Mouse (Mus musculus) liver, adult (tissue): ENCODE data around the gene Tbx10.

Experiments
- GATA4 ChIP-seq: IDR thresholded peaks from 2 replicates; pipeline ENCODE4 v1.6.1; 2014; ENCODE audit warnings: mild to moderate bottlenecking, low read length; ENCODE audit not compliant: insufficient replicate concordance

Gene Tbx10

DNA sequence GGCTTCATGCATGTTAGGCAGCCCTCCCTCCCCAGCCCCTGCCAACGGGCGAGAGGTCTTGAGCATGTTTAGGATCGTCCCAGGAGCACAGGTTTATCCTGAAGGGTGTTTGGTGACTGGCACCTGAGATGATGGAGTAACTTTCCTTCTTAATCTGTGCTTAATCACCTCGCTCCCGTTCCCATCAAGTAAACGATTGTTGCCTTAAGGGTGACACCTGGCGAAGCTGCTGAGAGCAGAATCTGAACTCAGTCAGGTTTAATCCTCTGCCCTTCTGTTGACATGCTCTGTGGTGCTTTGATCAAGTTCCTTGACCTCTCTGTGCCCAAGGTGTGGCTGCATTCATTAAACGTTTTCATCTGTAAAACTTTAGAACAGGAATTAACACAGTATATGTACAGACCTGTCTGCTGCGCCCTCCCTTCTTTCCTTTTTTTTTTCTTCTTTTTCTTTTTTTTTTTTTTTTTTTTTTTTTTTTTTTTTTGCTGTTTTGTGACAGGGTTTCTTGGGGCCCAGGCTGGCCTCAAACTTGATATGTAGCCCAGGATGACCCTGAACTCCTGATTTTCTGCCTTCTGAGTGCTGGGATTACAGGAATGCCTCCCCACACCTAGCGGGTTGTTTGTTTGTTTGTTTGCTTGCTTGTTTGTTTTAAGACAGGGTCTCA lies 25.5 kb downstream of the Tbx10 start:
- no peak for TF ChIP-seq GATA4

GRCm38 (mm10) chr19:4018743-4019583 lies 26.4 kb downstream of the Tbx10 start:
- TF ChIP-seq GATA4 = no peak

DNA sequence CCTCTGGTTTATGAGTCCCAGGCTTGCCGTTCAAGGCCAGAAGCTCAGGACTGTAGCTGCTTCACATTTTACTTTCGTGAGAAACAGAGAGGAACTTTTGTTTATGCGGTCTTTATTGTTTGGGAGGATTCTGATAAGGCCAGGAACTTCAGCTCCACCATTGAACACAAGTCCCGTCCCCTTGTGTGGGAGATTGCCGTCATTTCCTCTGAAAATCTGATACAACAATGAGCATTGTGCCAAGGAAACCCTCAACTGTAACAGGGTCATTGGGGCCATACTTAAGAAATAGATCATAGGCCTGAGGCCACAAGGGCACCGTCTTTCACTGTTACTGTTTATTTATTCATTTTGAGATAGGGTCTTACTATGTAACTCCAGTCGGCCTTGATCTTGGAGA lies 30.6 kb downstream of the Tbx10 start:
- TF ChIP-seq GATA4 = no peak

DNA sequence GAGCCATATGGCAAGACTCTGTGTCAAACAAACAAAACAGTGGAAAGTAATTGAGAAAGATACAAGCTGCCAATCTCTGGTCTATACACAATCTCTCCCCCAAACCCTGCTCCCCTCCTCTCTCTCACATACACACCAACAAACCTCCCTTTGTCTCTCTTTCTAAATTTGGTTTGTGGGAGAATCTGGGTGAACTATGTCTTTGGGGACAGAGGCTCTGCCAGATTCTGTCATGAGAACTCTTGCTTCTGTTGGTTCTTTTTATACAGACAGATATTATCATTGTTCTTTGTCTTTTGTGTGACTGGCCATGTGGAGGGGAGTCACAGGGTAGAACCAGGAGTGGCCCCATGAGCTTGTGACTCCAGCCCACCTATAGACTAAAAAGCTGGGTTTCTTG lies 35.0 kb downstream of the Tbx10 start:
- no peak for TF ChIP-seq GATA4

GRCm38 (mm10) chr19:4032668-4033067 lies 40.1 kb downstream of the Tbx10 start:
- TF ChIP-seq GATA4 = no peak

DNA sequence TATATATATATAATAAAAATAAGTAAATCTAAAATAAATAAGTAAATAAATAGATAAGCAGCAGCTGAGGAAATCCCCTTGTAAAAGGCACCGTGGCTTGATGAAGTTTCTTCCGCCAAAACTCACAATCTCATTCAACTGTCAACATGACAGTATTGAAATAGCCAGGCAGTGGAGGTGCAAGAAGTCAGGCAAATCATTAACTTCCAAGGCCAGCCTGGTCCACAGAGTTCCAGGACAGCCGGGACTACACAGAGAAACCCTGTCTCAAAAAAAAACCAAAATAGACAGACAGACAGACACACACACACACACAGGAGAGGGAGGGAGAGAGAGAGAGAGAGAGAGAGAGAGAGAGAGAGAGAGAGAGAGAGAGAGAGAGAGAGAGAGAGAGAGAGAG lies 40.7 kb downstream of the Tbx10 start:
- no peak for TF ChIP-seq GATA4

DNA sequence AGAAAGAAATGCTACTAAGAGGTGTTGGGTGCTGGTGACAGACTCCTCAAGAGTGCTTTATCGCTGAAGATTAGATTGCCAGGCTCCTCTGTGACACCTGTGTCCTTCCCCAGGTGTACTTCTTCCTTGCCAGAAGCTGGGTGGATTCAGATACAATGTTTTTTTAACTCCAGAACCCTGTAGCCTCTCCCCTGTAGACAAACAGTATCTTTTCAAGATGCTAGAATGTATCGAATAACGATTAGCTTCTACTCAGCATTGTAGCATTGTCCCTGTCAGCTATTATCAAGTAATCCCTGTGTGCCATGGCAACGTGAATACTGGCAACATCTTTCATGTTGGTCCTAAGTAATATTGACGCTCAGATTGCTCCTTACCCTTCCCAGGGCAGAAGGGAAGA lies 41.2 kb downstream of the Tbx10 start:
- no peak for TF ChIP-seq GATA4

GRCm38 (mm10) chr19:4036327-4037045 lies 43.9 kb downstream of the Tbx10 start:
- no peak for TF ChIP-seq GATA4

- TF ChIP-seq GATA4 = peak; percentile 7; the same call in 1 of the 2 replicates
These were observed 45.3 kb downstream of the Tbx10 start, which contains the start of gene Gstp1 for GRCm38 (mm10) chr19:4037788-4038232. Gstp1 (minus strand) TSS chr19:4037985.

DNA sequence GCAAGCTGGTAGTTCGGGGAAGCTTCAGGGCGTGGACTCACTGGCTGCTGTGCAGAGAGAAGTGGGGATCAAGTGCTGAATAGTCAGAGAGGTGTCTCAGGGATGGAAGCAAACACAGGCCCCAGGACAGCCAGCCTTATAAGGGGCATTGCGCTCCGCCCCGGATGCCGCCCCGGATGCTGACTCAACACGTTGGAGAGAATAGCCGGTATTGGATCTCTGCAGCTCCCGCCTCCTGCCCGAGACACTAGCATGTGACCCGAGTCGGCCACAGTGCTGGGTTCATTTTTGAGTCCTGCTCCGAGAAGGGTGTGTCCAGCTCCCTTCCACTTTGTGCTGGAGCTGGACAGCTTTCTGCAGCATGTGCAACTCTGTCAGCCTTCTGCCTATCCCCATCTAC lies 49.6 kb downstream of the Tbx10 start:
- no peak for TF ChIP-seq GATA4

- TF ChIP-seq GATA4 = no peak
These were observed 53.7 kb downstream of the Tbx10 start, which contains the start of gene Gstp2 for GRCm38 (mm10) chr19:4045966-4046865. Gstp2 (minus strand) TSS chr19:4046023.

DNA sequence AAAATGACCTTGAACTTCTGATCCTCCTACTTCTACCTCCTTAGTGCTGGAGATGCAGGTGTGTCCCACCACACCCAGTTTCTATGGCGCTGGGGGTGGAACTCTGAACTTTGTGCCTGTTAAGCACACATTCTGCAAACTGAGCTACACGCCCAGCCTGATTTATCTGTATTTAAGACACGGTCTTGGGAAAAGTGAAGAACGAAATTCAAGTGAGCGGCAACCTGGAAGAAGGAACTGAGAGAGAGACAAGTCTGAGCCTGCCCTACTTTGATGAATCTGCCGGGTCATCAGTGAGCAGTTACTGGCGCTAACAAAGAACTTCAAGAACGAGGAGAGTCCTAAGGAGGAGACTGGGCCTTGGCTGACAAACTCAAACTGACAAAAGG lies 54.3 kb downstream of the Tbx10 start:
- TF ChIP-seq GATA4 = no peak

DNA sequence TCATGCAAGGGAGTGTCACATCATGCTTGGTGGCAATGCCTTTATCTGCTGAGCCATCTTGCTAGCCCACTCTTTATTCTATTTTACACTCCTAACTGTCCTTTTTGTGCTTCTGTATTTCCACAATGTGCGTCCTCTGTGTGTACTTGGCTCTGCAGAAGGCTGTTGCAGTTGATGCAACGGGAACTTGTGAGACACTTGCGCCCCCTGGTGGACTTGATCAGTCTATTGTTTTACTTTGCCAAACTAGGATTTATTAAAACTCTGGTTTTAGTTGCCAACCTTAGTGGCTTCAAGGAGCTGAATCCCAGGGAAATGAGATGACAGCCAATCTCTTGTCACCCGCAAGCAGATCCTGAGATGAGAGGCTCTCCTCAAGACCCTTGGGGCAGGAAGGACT lies 55.3 kb downstream of the Tbx10 start:
- TF ChIP-seq GATA4 = no peak
